Mouse (Mus musculus) heart, postnatal 0 days (tissue): ENCODE measurements around the gene Leo1. TPM values are rescaled to one million over a fixed set of nuclear protein-coding genes. Genes with fewer than 3 reads are reported as not detected.

ENCODE experiments used
- ATAC-seq: fragments of 200-750 bp; cut with Nextera tagmentation; 2 replicates; pipeline ENCODE4 v1.8.0; 2017; ENCODE audit warnings: low read depth, moderate number of reproducible peaks, moderate library complexity; ENCODE audit not compliant: insufficient read depth
- DNase-seq: peaks from one replicate; pipeline ENCODE4 v3.0.0-alpha.2; 2016; ENCODE audit warnings: low spot score
- H3K27ac ChIP-seq: fragments of 300-500 bp; sonication (generic); 2 replicates; pipeline ENCODE4 v1.5.1; 2014; ENCODE audit warnings: low read depth, mild to moderate bottlenecking
- H3K27me3 ChIP-seq: fragments of 300-500 bp; sonication (generic); 2 replicates; pipeline ENCODE4 v1.6.1; 2014; ENCODE audit warnings: low read length, mixed read lengths; ENCODE audit not compliant: control insufficient read depth, insufficient read depth
- H3K36me3 ChIP-seq: fragments of 300-500 bp; sonication (generic); replicated peaks from 2 replicates; pipeline ENCODE4 v1.6.1; 2014; ENCODE audit warnings: low read length, mixed read lengths; ENCODE audit not compliant: control insufficient read depth, insufficient read depth
- H3K4me1 ChIP-seq: fragments of 300-500 bp; sonication (generic); 2 replicates; pipeline ENCODE4 v1.6.1; 2014; ENCODE audit warnings: antibody characterized with exemption; ENCODE audit not compliant: control insufficient read depth, insufficient read depth
- H3K4me2 ChIP-seq: fragments of 300-500 bp; sonication (generic); 2 replicates; pipeline ENCODE4 v1.6.1; 2014; ENCODE audit warnings: low read depth, mild to moderate bottlenecking, low read length, moderate library complexity
- H3K4me3 ChIP-seq: fragments of 300-500 bp; sonication (generic); 2 replicates; pipeline ENCODE4 v1.5.1; 2014; ENCODE audit warnings: low read depth, low read length
- H3K9ac ChIP-seq: fragments of 300-500 bp; sonication (generic); replicated peaks from 2 replicates; pipeline ENCODE4 v1.6.1; 2014; ENCODE audit warnings: low read depth, low read length, mixed read lengths
- H3K9me3 ChIP-seq: fragments of 300-500 bp; sonication (generic); replicated peaks from 2 replicates; pipeline ENCODE4 v1.6.1; 2016; ENCODE audit warnings: low read length; ENCODE audit not compliant: control insufficient read depth
- CTCF ChIP-seq: IDR thresholded peaks from 2 replicates; pipeline ENCODE4 v1.5.1; 2016; ENCODE audit warnings: antibody characterized with exemption, control low read depth, low read depth
- EP300 ChIP-seq: IDR thresholded peaks from 2 replicates; pipeline ENCODE4 v1.6.1; 2016; ENCODE audit warnings: antibody characterized with exemption, low read depth
- WGBS: fragments of 180-500 bp; shearing (Covaris S2); extraction: QIAGEN DNeasy Blood & Tissue Kit; methylation state at CpG from one replicate; pipeline ENCODE4 v1.1.7; 2014; 5-methylcytosine and 5-hydroxymethylcytosine counted together
- polyA plus RNA-seq: library from polyadenylated mRNA; unstranded; fragments of >200 nt; fragmentation: Nextera tagmentation; extraction: Ambion mirVana; gene quantifications from 2 replicates; pipeline ENCODE4 v1.2.1, GENCODE M21; 2015
- total RNA-seq: library from RNA; depleted of rRNA; stranded (reverse); fragments of >200 nt; gene quantifications from 2 replicates; pipeline ENCODE4 v1.2.3, GENCODE M21; 2014; ENCODE audit warnings: low replicate concordance

Gene Leo1
- total and polyA plus RNA-seq, 2 experiments from 2014 or later: 5.7 to 20.0 TPM

DNA sequence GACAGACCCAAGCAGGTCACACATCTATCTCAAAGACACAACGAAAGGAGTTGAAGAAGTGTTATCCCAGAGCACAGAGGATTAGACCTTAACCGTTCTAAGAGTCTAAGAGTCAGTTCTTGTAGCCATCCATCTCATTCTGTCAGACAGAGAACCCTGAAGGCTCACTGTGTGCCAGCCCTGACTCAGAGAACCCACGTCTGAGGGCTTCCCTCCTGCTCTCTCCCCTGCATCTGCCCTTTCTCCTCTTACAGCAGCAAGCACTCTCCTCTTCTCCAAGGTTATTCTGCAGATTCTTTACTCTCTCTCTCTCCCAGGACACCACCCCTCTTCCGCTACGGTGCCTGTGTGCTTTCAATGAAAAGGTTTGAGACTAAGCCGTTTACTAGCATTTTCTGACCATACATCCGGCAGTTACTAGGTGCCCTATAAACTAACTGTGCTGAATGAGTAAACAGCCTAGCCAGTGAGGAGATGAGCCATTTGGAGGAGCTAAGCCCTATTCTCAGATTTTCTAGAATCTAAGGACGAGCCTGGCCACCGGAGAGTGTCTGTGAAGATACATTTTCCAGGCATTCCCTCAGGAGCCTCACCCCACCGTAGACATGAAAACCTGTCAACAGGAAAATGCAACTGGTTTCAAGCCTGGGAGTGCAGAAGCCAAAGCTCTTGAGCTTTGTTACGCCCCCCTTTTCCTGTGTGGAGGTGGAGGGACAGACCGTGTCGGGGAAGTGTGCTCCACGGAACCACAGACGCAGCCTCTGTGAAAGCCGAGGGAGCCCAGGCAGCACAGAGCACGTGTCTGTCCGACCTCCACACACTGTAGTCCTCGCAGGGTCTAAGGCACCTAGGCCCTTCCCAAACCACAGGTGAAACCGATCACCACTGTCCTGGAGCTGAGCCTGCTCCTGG lies 39.5 kb upstream of the Leo1 start:
- 27% methylated on average over 20 of the region's 20 CpGs for WGBS
- Histone ChIP-seq H3K9ac (no peak overlapping the region; the same call in 1 of the 2 replicates), H3K4me3 (no peak overlapping the region), H3K4me1 (peaks cover 39% of the 10 kb centered on the region), H3K4me2 (peak overlapping the region; percentile 33), H3K27me3 (no peaks in the 10 kb centered on the region), H3K36me3 (peaks cover 16% of the 10 kb centered on the region), H3K9me3 (no peaks in the 10 kb centered on the region), H3K27ac (peak overlapping the region; percentile 53; the same call in 1 of the 2 replicates)
- TF ChIP-seq EP300 (no peak), CTCF (no peak)
- DNase-seq: no peak
- ATAC-seq: no peak; the same call in 1 of the 2 replicates

DNA sequence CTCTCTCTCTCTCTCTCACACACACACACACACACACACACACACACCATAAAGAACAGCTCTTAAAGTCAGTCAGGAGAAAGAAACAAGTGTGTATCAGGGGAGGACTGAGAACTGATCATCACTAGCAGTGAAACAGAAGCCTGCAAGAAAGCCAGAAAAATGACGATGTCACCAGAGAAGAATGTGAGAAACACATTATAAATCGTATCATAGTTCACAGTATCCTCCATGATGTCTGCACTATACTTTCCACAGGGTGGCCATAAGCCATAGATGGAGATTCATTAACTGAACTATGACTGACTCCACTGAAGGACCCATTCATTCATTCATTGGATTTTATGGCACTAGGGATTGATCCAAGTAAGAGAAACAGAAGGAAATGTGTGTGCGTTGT lies 37.8 kb upstream of the Leo1 start:
- TF ChIP-seq CTCF (no peak), EP300 (no peak)
- WGBS: 54% methylated on average over 3 of the region's 3 CpGs
- H3K4me3 ChIP-seq: no peak overlapping the region
- peaks cover 1% of the 10 kb centered on the region; the same call in 1 of the 2 replicates for H3K36me3 ChIP-seq
- no peaks in the 10 kb centered on the region for H3K9me3 ChIP-seq
- H3K27ac ChIP-seq: no peak overlapping the region
- no peak overlapping the region for H3K4me2 ChIP-seq
- DNase-seq: no peak
- H3K4me1 ChIP-seq: peaks cover 46% of the 10 kb centered on the region
- ATAC-seq: no peak
- H3K27me3 ChIP-seq: no peaks in the 10 kb centered on the region
- H3K9ac ChIP-seq: no peak overlapping the region

GRCm38 (mm10) chr9:75406121-75406520 lies 35.2 kb upstream of the Leo1 start:
- no peak for ATAC-seq
- no peak overlapping the region for H3K9ac ChIP-seq
- 71% methylated on average over 2 of the region's 2 CpGs for WGBS
- TF ChIP-seq CTCF (no peak), EP300 (no peak)
- H3K27ac ChIP-seq: peak overlapping the region; percentile 28; the same call in 1 of the 2 replicates
- H3K4me3 ChIP-seq: no peak overlapping the region
- no peak for DNase-seq
- H3K4me1 ChIP-seq: peaks cover 38% of the 10 kb centered on the region
- H3K27me3 ChIP-seq: no peaks in the 10 kb centered on the region
- H3K9me3 ChIP-seq: no peaks in the 10 kb centered on the region
- H3K4me2 ChIP-seq: no peak overlapping the region
- no peaks in the 10 kb centered on the region for H3K36me3 ChIP-seq

DNA sequence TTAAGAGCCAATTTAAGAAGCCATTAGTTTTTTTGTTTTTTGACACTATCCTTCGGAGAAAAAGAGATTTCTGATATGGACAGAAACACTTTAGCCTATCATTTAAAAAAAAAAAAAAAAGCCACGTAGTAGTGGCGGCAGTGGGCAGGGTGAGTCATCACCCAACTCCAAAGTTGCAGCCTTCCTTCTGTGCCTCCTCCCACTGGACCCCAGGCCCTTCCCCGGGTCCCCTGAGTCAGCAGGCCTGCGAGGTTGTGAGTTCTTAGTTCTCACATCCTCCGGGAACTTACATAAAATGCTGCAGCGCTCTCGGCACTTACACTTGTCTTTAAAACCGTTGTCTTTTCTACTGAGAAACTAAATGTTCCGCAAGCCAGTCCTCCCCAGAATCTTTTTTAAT lies 33.5 kb upstream of the Leo1 start:
- ATAC-seq: no peak
- Histone ChIP-seq H3K27ac (0 out of 2 replicates have a peak overlapping the region, but pooled peaks have one; percentile 11), H3K27me3 (no peaks in the 10 kb centered on the region), H3K4me3 (peak overlapping the region; percentile 90), H3K9me3 (no peaks in the 10 kb centered on the region), H3K9ac (no peak overlapping the region; the same call in 1 of the 2 replicates), H3K4me1 (peaks cover 27% of the 10 kb centered on the region), H3K36me3 (no peaks in the 10 kb centered on the region), H3K4me2 (peak overlapping the region; percentile 72)
- DNase-seq: peak; percentile 38
- WGBS: 10% methylated on average over 10 of the region's 10 CpGs
- TF ChIP-seq EP300: no peak
- no peak for TF ChIP-seq CTCF

- H3K9me3 ChIP-seq: no peaks in the 10 kb centered on the region
- TF ChIP-seq EP300 (no peak), CTCF (no peak)
- peaks cover 22% of the 10 kb centered on the region for H3K4me1 ChIP-seq
- no peaks in the 10 kb centered on the region for H3K27me3 ChIP-seq
- DNase-seq (no peak), ATAC-seq (no peak)
- H3K4me3 ChIP-seq: peak overlapping the region; percentile 90
- peak overlapping the region; percentile 93 for H3K9ac ChIP-seq
- 8% methylated on average over 11 of the region's 11 CpGs for WGBS
- H3K27ac ChIP-seq: peak overlapping the region; percentile 99
- H3K4me2 ChIP-seq: peak overlapping the region; percentile 72
- no peaks in the 10 kb centered on the region for H3K36me3 ChIP-seq
Measured at GRCm38 (mm10) chr9:75408204-75408826, 33.0 kb upstream of the Leo1 start.
